Mouse (Mus musculus): ENCODE results near the gene Neo1.

The Neo1 gene

DNA sequence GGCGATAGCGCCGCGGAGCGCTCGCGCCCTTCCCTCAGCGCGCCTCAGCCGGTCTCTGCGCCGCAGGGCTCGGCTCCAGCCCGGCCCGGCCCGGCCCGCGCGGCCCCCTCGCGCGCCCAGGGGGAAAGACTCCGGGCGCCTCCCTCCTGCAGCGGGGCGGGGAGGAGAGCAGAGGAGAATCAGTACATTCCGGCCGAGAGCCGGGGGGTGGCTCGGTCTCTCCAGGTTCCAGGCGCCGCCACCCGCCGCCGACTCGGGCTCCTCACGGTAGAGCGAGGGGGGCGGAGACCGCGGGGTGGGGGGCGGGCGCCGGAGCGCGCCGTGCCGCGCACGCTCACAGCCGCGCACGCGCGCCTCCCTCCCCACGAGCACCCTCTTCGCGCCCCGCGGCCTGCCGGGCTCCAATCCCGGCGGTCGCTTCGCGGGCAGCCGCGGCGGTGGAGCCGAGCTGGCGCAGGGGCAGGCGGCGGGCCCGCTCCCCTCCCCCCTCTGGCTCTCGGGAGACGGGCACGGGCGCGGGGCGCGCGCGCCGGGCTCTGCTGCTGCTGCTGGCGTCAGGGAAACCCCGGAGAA lies at the start of gene Neo1:
Neo1 (minus strand) TSS at position 283 of the 573 bp plus-strand sequence.
- no peak for DNase-seq (ENCODE audit: low read depth in 2 of 2, low spot score in 2 of 2)

DNA sequence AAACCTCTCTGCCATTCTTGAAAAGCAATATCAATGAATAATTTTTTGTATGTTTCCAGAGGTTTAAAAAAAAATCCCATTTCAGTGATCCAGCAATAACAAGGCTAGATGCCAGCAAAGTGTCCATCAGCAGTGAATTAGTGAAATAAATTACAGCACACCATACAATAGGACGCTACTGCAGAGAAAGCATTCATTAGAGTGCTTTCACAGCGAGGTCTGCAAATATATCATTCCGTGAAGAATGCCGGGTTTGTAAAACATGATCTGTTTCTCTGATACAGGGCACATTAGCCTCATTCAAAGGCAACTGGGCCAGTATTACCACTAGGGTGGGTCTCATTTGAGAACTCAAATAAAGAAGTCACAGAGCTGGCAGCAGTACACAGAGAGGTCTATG lies 39.4 kb upstream of the Neo1 start:
- no peak for DNase-seq (ENCODE audit: low read depth in 2 of 2, low spot score in 2 of 2)

DNA sequence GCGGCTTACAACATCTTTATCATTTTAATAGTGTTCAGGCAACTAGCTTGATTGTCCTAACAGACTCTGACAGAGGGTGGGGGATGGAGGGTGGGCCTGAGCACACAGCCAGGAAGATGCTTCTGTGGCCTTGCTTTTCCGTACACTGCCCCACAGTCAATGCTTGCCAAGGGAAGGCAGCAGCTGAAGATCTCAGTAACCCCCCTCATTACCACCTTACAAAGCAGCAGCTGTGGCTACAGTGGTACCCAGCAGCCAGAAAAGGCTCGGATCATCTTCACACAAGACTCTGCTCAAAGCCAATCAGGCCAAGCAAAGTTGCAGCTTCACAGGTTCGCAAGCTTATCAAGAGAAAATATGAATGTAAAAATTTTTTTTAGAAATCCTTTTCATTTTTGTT lies 37.6 kb upstream of the Neo1 start:
- DNase-seq (ENCODE audit: low read depth in 2 of 2, low spot score in 2 of 2) = no peak

DNA sequence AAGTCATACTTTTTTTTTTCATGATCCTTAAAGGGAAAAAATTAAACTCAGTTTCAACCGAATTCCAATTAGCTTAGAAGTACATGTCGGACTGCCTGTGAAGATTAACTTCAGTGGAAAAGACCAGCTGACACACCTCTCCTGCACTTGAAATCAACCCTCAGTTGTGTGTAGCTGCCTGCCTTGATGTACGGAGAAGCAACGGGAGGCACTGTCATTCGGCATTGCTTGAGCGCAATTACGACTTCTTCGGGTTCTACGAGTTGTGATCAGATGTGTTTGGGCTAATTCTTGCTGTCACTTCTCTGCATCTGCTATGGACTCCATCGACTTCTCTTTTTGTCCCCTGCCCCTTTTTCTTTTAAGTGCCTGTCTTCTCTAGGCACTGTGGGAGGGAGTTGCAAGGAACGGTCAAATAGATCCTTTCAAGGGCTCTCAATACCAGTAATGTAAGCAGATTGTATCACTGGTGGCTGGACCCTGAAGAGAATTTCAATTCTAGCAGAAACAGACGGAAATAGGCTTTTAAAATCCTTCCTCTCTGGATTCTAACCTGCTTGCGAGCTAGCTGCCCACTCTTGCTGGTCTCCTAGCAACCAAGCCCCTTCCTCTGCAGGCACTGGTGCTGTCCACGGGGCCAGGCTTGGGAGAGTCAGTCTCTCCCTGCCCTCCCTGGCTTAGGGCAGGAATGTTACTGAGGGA lies 36.0 kb upstream of the Neo1 start:
- DNase-seq (ENCODE audit: low read depth in 2 of 2, low spot score in 2 of 2) = no peak

DNA sequence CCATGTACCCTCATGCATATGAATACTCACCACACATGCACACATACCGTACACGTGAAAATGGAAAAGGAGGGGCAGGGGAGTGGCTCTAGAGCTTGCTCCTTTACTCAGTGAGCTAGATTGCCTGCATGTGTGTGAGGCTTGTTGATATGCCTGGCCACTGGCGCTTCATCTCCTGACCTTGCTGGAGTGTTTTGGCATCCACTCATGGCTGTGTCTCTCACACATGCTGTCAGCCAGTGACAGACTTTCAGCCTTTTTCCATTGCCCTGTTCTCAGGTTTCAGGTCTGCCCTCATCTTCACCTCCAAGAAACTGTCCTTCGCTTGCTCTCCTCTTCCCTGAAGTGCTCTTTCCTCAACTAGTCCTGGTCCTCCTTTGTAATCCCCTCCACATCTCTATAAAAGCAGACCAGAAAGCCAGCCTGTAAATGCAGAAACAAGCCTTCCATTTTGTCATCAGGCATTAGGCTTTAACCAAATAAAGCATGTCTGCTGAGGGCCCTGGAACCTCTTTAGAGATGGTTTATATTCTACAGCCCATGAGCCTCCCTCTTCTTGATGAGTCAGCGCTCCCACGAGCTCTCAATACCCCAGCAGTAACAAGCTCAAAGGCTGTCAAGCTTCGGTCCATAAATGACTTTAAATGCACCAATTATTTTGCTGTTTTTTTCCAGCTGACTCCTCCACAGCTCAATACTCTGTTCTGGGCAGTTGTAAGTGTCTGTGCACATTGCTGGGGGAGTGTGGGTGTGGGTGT lies 35.2 kb upstream of the Neo1 start:
- no peak for DNase-seq (ENCODE audit: low read depth in 2 of 2, low spot score in 2 of 2)

DNA sequence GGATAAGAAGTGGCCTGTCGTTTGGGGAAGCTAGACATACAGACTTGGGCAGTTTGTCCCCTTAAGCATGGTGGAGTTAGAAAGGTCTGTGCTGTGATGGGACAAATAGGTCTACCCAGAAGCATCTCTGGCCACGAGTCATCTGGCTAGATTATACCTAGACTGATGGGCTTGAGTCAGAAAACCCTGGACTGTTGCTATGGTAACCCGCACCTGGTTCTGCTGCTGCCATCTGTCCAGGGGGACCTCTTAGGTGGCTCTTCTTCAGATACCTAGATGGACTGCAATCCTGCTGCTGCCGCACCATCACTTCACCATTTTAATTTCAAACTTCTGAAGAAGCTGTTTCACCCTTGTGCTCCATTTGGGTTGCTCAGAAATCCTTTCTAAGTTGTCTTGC lies 34.0 kb upstream of the Neo1 start:
- no peak for DNase-seq (ENCODE audit: low read depth in 2 of 2, low spot score in 2 of 2)

DNA sequence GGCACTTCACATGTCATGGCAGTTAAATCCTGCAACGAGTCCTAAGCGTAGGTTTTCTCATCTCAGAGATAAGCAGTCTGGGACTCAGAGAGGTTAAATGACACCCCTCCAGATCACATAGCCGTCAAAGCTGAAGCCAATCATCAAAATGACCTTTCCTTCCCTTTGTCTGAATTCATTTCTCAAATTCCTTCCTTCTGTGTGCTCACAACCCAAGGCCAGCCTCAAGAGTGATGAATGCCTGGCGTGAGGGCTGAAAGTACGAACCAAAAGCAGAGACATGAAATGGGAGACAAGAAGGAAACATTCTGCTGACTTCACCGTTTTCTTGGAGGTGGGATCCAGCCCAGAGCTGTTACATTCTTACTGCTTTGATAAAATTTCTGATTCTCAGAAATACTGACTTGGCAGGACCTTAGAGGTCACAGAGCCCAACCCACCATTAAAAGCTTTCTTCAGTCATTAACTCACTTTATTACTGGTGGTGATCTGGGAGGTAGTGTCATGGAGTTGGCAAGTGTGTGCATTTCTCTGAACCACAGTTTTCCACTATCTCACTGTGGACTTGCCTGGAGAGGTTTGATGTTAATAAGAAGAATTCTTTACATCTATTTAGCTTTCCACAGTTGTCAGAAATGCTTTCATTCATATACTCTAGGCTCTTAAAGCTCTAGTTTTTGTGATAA lies 29.5 kb upstream of the Neo1 start:
- DNase-seq (ENCODE audit: low read depth in 2 of 2, low spot score in 2 of 2) = no peak

DNA sequence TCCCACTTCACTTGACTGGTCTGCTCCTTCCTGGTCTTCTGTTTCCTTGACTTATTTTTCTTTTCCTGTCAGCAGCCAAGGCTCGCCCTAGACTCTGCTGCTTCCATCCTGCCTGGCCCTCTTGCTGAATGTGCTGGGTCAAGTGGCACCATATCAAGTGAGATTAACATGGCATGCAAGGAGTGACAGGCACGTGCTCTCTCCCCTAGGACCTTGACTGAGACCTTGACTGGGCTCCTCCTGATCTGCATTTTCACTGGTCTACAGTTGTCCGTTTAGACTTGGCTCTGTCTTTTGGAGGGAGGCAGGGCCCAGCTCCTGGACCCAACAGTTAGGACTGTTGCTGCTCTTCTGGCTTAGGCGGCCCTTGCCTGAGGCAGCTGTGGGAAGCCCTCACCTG lies 26.2 kb upstream of the Neo1 start:
- DNase-seq (ENCODE audit: low read depth in 2 of 2, low spot score in 2 of 2) = no peak

DNA sequence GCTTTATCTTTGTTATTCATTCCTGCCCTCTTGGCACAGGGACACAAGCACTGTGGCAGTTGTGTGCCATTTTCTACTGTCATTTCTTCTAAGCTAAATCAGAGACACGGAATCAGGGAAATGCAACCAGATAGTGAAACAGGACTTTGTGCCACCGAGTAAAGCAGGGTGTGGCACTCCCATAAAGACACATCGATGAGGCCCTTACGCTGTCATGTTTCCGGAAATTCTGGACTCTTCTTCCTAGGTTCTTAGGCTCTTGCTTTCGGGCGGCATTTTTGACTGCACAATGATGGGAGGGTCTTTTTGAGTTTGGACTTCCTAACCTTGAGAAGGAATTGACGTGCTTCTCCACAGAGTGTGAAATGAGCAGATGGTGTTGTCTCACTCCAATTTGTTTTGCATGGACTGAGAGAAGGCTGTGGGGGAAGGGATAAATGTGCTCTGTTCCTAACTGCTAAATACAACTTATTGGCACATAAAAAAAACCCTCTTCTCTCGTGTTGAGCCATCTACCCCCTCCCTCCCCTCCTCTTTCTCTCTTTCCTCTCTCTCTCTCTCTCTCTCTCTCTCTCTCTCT lies 23.9 kb upstream of the Neo1 start:
- DNase-seq (ENCODE audit: low read depth in 2 of 2, low spot score in 2 of 2) = no peak

DNA sequence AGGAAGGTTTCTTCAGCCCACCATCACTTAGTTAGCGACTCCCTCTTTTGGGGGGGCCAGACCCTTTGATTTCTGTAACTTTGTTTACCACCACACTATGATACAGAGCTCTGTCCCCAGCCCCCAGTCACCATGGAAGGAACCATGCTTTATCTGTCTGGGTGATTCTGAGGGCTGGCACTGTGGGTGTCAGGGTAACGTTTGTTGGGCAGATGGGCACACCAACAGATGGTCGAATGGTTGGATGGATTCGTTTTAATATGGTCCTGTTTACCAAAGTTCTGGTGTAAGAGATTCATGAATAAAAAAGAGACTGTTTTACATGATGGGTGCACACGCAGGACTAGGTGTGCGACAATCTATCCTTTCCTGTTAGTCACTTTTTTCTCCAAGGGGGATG lies 22.9 kb upstream of the Neo1 start:
- DNase-seq (ENCODE audit: low read depth in 2 of 2, low spot score in 2 of 2) = no peak

DNA sequence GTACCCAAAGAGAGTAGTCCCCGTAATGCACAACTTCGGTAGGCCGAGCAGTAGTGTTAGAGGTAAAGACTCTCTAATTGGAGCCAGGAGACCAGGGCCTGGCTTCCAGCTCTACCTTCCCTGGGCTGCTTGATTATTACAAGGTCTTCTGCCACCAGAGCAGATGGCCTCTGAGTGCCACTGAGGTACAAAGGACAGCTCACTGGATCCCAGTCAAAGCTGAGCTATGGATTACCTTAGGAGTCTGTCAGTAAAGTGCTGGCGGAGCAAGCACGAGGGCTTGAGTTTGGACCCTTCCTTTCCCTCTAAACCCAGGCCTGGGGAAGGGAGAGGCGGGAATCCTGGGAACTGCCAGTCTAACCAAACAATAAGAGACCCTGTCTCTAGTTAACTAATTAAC lies 21.8 kb upstream of the Neo1 start:
- no peak for DNase-seq (ENCODE audit: low read depth in 2 of 2, low spot score in 2 of 2)

DNA sequence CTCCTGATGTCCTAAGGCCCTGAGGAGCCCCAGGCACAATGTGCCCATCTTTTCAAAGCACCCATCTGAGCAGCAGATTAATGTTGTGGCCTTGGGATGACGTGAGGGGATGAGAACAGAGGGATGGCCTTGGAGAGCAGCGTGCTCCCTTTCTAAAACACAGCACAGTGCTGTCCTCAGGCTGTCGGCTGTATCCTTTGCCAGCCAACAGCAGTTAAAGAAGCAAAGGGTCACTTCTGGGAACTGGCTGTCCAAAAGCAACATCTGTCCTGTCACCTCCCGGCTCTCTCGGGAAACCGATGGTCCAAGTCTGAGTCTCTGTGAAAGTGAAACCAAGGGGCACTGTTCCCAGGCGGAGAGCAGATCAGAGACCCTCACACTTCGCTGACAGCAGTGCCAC lies 20.0 kb upstream of the Neo1 start:
- DNase-seq (ENCODE audit: low read depth in 2 of 2, low spot score in 2 of 2) = no peak

DNA sequence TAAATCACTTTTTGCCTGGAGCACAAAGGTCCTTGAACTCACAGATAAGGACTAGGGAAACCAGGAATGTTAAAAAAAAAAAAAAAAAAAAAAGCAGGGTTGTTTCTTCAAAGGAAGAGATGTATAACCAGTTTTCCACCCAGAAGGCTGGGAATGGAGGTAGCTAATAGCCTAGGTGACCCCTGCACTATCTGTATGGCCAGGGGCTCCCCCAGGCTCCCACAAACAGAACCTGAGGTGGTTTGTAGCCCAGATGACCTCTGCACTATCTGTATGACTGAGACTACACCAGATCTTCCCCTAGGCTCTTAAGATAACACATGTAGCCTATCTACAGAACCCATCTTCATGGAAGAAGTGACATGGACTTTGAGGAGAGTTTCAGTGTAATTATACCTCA lies 5.6 kb upstream of the Neo1 start:
- no peak for DNase-seq (ENCODE audit: low read depth in 2 of 2, low spot score in 2 of 2)

DNA sequence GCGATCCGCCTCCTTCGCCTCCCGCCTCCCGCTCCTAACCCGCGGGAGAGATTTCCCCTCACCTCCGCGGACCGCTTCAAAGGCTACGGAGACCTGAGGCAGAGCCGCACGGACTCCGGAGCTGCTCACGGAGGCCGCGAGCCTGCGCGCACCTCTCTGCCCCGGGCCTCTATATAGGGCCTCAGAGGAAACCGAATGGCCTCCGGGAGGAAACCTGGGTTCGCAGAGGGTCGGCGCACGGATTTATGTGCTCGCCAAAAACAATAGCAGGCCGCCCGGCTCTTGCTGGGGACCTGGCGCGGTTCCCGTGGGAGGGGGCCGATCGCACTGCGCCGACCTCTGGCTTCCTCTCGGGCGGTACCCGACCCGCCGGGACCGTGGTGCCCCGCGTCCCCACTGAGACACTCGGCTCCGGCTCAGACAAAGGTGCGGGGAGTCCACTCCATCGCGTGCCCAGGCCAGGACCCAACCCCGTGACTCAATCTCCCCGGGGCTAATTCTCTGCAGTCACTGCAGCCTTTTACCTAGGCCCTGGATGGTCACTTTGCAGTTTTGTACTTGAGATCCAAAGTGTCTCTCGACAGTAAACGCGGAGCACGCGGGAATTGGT lies 596 bp upstream of the Neo1 start:
- DNase-seq (ENCODE audit: low read depth in 2 of 2, low spot score in 2 of 2) = no peak

DNA sequence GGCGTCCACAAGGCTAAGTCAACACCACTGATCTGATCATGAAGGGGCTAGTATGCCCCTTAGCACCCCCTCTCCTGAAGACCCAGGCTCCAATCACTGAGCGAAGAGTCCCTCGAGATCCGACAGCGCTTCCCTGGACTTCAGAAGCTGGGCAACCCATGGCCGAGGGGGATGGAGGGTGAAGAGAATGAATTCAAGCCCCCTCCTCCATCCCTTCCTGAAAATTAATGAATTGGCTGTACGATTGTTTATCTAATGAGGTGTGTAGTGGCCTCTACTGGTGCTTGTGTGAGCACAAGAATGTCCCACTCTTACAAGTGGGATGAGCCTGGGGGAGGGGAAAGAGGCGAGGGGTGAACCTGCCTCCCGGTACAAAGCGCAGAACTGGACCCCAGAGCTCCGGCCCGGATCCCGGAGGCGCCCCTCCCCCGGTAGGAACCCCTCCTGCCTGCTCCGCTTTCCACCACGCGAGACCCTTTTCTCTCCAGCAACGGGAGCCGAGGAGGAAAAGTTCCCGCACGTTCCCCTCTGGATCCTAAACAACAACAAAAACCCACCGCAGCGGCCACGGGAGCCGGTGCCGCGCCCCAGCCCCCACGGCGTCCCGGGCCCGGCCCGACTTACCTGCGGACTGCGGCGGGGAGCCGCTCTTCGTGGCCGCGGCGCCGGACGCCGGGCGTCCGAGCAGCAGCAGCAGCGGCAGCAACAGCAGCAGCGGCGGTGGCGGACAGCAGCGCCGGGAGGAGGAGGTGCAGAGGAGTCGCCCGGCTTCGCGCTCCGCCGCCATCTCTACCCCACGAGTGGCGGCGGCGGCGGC lies 691 bp downstream of the Neo1 start:
- no peak for DNase-seq (ENCODE audit: low read depth in 2 of 2, low spot score in 2 of 2)

DNA sequence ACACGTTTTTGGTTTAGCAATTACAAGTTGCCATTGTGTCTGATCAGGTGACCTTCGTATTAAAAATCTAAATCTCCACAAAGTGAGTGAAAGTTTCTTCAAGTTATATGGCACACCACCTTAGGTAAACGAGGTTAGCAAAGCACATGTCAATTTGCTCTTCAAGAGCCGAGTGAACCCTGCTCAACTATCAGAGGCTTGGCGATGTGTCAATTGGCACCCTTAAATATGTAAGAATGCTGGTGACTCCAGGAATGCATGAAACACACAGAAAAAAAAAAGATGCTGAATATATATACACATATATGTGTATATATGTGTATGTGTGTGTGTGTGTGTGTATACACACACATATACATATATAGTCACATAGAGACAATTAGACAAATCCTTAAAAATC lies 1.4 kb downstream of the Neo1 start:
- no peak for DNase-seq (ENCODE audit: low read depth in 2 of 2, low spot score in 2 of 2)

DNA sequence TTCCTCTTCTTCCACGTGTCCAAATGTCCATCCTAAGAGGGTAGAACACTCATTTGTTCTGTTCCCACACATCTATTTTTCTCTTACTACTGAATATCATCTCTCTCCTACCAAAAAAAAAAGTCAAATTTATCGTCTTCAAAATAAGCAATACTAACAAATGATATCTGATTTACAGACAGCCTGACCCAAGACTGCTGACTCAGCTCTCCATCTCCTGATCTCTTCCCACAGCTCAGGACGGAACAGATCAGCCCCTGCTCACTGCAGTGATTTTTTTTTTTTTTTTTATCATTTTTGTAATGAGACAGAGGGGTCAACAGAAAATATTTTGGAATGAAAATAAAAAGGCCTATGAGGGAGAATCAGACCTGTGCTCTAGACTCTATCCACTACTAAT lies 2.7 kb downstream of the Neo1 start:
- DNase-seq (ENCODE audit: low read depth in 2 of 2, low spot score in 2 of 2) = no peak

DNA sequence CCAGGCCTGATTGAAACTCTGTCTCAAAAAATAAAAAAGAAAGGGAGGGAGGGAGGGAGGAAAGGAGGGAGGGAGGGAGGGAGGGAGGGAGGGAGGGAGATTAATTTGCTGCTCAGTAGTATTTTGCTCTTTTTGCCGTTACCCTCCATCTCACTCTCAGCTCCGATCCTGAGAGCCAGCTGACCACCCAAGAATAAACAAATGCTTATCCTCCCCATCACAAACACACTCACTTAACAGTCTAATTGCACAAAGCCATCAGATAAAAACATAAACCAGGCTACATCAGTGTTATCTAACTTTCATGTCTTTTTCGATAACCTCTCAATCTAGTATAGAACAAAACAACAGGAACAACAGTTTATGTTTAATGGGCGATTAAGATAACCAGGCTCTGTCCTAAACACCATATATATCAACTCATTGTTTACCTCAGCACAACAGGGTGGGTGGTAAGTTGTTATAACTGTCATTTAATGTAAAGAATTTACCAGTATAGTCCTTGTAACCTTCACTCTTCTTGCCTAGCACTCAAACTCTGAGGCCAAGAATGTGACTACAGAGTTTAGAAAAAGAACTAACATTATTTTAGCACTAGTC lies 11.9 kb downstream of the Neo1 start:
- no peak for DNase-seq (ENCODE audit: low read depth in 2 of 2, low spot score in 2 of 2)

DNA sequence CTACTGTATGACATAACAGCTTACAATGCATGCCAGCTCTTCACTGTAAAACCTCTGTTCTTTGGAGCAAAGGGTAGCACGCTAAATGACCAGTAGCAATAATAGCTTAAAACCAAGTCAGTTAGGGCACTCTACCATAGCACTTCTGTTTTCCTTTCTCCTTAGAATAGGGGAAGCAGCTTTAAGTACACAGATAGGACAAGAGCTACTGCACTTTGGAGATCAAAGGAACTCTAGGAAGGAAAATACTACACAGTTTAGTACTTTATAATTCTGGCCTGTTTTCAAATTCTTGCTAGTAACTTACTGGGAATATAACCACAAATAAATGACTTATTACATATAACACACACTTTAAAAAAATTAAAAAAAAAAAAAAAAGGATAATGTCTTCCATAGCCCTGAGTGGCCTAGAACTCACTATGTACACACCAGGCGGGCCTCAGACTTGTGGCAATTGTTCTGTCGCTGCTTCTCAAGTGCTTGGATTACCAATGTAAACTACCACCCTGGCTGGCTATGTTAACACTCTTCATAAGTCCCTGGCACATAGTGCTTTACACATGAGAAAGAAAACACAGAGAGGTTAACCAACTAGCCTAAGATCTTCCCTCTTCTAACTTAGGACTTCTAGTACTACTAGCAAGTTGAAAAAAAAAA lies 20.1 kb downstream of the Neo1 start:
- no peak for DNase-seq (ENCODE audit: low read depth in 2 of 2, low spot score in 2 of 2)
